Mouse (Mus musculus) mesoderm, embryonic 11.5 days (tissue): ENCODE measurements around the gene Cebpe.

Experiments used
- DNase-seq: peaks from one replicate; pipeline ENCODE4 v3.0.0-alpha.2; 2012; ENCODE audit warnings: low read depth, low spot score

The Cebpe gene

GRCm38 (mm10) chr14:54676290-54676689 is 35.7 kb downstream of the Cebpe start:
- DNase-seq, result no peak

GRCm38 (mm10) chr14:54674317-54674716 is 37.7 kb downstream of the Cebpe start:
- DNase-seq, result no peak

- peak; percentile 27 for DNase-seq
Measured at GRCm38 (mm10) chr14:54669381-54669780, 42.6 kb downstream of the Cebpe start.

DNA sequence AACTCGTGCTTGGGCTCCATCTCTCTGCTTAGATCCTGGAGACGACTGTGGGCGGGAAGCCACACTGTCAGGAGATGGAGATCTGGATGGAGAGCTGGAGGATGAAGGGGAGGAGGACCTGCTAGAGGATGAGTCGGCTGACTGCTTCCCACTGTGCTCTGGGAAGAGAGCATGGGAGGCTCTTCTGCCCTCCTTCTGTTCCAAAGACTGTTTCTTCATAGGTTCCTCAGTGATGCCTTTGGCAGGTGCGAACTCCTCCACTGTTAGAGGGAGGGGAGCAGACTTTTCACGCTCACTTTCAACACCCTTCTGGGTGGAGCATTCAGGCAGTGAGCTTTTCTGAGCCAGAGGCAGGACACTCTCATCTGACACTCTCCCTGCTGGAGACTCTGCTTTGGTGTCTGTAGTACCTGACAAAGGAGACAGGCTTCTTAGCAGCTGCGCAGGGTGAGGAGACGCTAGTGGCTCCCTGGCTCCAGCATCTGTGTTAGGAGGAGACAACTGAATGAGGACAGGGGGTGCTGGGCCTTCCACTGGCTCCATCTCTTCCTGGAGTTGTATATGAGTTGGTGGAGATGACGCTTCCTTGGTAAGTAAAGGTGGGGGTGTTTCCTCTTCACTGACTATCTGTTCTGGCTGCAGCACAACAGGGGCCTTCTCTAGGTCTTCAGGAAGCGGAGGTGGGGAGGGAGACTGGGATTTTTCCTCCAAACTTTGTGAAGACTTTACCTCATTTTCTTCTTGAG is 47.3 kb downstream of the Cebpe start:
- DNase-seq, result no peak
